Mouse (Mus musculus) heart, adult 2 months (tissue): Measurements from ENCODE around the gene Ank3.
"Not testable (repeated sequence)": the region's sequence is repeated elsewhere in the genome, so short reads cannot be mapped to it uniquely, and the experiment has no call there.

Source experiments
- CTCF ChIP-seq: fragments of 200-600 bp; IDR thresholded peaks from 2 replicates; pipeline ENCODE4 v1.8.1; 2022; ENCODE audit warnings: antibody characterized with exemption, mild to moderate bottlenecking, moderate library complexity
- EP300 ChIP-seq: fragments of 200-500 bp; IDR thresholded peaks from 2 replicates; pipeline ENCODE4 v1.6.1; 2011; ENCODE audit warnings: low read depth, low read length, control low read depth; ENCODE audit not compliant: insufficient read depth
- POLR2A ChIP-seq: fragments of 200-500 bp; IDR thresholded peaks from 2 replicates; pipeline ENCODE4 v1.6.1; 2011; ENCODE audit warnings: mild to moderate bottlenecking, low read depth, low read length, control low read depth; ENCODE audit not compliant: insufficient read depth

DNA sequence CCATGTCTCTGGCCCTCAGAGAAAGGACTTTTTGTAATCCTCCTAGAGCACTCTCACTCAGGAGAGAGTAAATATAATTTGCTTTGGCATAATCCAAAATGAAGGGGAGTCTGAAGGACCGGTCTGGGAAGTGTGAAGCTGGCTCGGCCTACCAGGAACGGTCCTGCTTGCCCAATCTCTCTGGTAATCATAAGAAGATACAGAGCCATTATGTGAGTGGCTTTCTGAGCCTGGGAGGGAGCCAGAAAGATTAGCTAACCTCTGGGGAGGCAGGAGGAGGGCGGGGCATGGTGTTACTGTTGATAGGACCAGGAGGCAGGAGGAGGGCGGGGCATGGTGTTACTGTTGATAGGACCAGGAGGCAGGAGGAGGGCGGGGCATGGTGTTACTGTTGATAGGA is 511.7 kb downstream of the Ank3 start:
- TF ChIP-seq CTCF, POLR2A, EP300: not testable (repeated sequence)
